Mouse (Mus musculus) myocyte (in vitro differentiated cells): ENCODE data around the gene Edem3.

Experiments used
- CEBPB ChIP-seq: IDR thresholded peaks from 2 replicates; pipeline ENCODE4 v1.6.1; 2011; ENCODE audit warnings: mild to moderate bottlenecking, moderate library complexity; ENCODE audit not compliant: poor library complexity, insufficient read depth, severe bottlenecking
- E2F4 ChIP-seq: IDR thresholded peaks from one replicate; pipeline ENCODE4 v1.6.1; 2011; ENCODE audit warnings: mild to moderate bottlenecking, control low read depth, moderate library complexity; ENCODE audit not compliant: insufficient read depth
- MAX ChIP-seq: IDR thresholded peaks from one replicate; pipeline ENCODE4 v1.6.1; 2011; ENCODE audit warnings: low read depth, mild to moderate bottlenecking, control low read depth
- MYOD1 ChIP-seq, 3 experiments: IDR thresholded peaks; one replicate each; pipeline ENCODE4 v1.6.1; 2011; ENCODE audit warnings: control low read depth in 2 of 3, low read depth in 2 of 3, mild to moderate bottlenecking in 2 of 3, moderate library complexity in 1 of 3; ENCODE audit not compliant: insufficient read length in 2 of 3, control insufficient read depth in 1 of 3
- MYOG ChIP-seq, 3 experiments: IDR thresholded peaks; one replicate each; pipeline ENCODE4 v1.6.1; 2011; ENCODE audit warnings: control low read depth in 2 of 3, low read depth in 2 of 3, mild to moderate bottlenecking in 2 of 3; ENCODE audit not compliant: insufficient read length in 2 of 3, control insufficient read depth in 1 of 3, insufficient read depth in 1 of 3
- POLR2A ChIP-seq: IDR thresholded peaks from one replicate; pipeline ENCODE4 v1.6.1; 2011; ENCODE audit warnings: low read depth, mild to moderate bottlenecking, control low read depth, moderate library complexity; ENCODE audit not compliant: insufficient read length
- POLR2AphosphoS2 ChIP-seq: IDR thresholded peaks from one replicate; pipeline ENCODE4 v1.6.1; 2011; ENCODE audit warnings: low read depth, control low read depth; ENCODE audit not compliant: insufficient read length
- SRF ChIP-seq: IDR thresholded peaks from one replicate; pipeline ENCODE4 v1.6.1; 2011; ENCODE audit warnings: low read depth; ENCODE audit not compliant: control insufficient read depth, insufficient read length
- TCF12 ChIP-seq: IDR thresholded peaks from one replicate; pipeline ENCODE4 v1.6.1; 2011; ENCODE audit warnings: mild to moderate bottlenecking, control low read depth; ENCODE audit not compliant: poor library complexity, insufficient read depth, severe bottlenecking
- TCF3 ChIP-seq: IDR thresholded peaks from one replicate; pipeline ENCODE4 v1.6.1; 2011; ENCODE audit warnings: low read depth, control low read depth; ENCODE audit not compliant: insufficient read length
- USF1 ChIP-seq: IDR thresholded peaks from one replicate; pipeline ENCODE4 v1.6.1; 2011; ENCODE audit warnings: low read depth, mild to moderate bottlenecking, control low read depth, moderate library complexity

GRCm38 (mm10) chr1:151835261-151835660, 80.1 kb downstream of the Edem3 start:
- TF ChIP-seq POLR2A (no peak), POLR2AphosphoS2 (no peak), TCF12 (no peak), TCF3 (no peak), USF1 (no peak), MAX (no peak), MYOG (IDR thresholded peaks at IDR 0.05; ENCODE audit: control insufficient read depth in 1 of 3, insufficient read depth in 1 of 3, insufficient read length in 2 of 3, low read depth in 2 of 3) (no peak), CEBPB (no peak), E2F4 (no peak), MYOD1 (IDR thresholded peaks at IDR 0.05; ENCODE audit: control insufficient read depth in 1 of 3, insufficient read length in 2 of 3, low read depth in 2 of 3) (no peak), SRF (no peak)
